Mouse (Mus musculus) adrenal gland, postnatal 10 days (tissue): Measurements from ENCODE around the gene Morn1. TPM values are rescaled to one million over a fixed set of nuclear protein-coding genes. Genes with fewer than 3 reads are reported as not detected.

Experiments used
- DNase-seq: peaks from one replicate; pipeline ENCODE4 v3.0.0; 2021; ENCODE audit warnings: mixed read lengths
- total RNA-seq, 2 experiments: library from RNA; stranded (reverse); gene quantifications; 2 replicates each; pipeline ENCODE4 v1.2.3; 2021

The Morn1 gene
- total RNA-seq, 2 experiments from 2014 or later = 7.0 to 11.2 TPM

DNA sequence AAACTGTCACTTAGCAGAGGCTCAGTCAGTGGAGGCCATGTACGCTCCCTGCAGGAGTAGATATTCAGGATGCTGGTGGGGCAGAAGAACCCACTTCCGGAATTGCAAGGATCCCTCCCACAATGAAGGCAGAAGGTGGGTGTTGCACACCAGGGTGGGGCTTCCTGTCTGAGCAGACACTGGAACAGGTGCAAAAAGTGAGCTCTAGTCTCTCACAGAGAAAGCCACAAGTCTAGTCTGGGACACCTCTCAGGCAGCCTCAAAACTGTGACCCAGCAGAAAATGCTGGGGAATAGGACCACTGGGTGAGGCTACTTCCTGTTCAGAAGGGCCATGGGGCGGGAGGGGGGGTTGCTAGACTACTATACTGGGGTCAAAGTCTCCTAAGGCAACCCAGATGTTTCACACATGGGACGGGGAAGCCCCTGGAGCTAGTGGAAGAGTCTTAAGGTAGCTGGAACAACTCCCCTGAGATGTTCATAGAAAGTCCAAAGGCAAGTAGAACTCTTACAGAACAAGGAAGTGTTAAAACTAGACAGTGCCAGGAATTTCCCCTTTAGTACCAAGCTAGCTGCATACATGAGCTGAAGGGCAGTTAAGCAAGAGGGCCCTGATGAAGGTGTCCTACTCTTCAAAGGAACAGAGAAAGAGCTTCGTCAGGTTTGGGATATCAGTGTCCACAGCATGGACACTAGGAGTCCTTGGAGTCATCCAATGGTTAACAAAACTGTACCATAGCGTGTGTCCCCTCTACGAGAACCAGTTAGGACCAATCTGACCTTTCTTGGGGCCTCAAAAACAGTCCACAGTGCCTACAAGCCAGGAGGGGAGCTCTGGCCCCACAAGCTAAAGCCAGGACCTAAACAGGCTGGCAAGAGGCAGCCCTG, 76.3 kb downstream of the Morn1 start:
- DNase-seq = no peak

GRCm38 (mm10) chr4:155163320-155163651, 76.9 kb downstream of the Morn1 start:
- no peak for DNase-seq

DNA sequence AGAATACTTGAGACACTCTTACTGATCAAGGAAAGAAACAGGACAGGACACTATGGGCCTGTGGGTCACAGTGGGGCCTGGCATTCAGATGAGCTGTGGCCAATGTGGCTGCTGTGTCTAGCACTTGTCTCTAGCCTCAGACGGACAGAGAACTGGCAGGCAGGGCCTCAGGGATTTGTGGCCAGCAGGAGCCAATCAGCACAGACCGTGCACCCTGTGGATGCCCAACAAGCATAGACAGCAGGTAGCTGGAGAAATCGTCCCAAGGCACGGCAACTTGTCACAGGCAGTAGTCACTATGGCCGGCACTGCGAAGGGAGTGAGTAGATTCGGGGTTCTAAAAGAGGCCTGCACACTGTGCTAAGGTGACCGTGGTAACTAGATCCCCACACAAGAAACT, 77.3 kb downstream of the Morn1 start:
- DNase-seq = no peak

- DNase-seq = peak; percentile 75
Observed at GRCm38 (mm10) chr4:155164550-155164949, 78.2 kb downstream of the Morn1 start.

GRCm38 (mm10) chr4:155165861-155166260, 79.5 kb downstream of the Morn1 start:
- no peak for DNase-seq

DNA sequence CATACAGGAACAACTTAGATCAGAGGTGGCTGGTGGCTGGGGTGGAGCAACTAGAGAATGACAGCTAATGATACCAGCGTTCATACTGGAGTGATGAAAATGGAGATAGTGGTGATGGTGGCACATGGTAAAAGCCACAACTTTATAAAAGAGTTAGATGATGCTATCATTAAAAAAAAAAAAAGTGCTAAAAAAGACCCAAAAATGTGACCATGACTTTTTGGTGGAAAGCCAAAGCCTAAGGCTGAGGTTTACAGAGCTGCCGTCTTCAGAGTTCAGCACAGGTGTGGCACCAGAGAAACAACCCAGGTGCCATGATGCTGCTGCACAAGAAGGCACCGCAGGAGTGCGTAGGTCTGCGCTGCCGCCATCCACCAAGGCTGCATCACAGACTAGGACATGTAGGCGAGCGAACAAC, 82.5 kb downstream of the Morn1 start:
- DNase-seq = no peak

GRCm38 (mm10) chr4:155170614-155171212, 84.3 kb downstream of the Morn1 start:
- no peak for DNase-seq

DNA sequence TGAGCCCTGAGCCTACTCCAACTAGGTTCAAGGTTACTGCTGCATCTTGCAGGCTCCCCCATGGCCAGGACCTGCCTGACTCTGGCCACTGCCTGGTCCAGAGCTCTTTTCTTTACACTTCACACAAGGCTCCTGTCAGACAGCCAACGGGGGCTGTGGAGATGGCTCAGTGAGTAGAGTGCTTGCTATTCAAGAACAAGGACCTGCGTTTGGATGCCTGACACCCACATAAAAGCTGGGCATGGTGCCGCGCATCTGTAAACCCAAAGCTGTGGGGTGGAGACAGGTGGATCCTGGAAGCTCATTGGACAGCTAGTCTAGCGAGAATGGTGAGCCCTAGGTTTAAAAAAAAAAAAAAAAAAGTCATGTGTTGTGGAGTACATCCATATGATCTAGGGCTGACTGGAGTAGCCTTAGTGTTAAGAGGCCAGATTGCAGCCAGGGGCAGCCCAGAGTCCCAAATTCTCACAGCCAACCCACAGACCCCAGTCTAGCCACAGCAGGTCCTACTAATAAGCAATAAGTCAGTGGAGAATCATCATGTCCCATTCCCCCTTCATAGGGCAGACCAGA, 85.7 kb downstream of the Morn1 start:
- DNase-seq = no peak

DNA sequence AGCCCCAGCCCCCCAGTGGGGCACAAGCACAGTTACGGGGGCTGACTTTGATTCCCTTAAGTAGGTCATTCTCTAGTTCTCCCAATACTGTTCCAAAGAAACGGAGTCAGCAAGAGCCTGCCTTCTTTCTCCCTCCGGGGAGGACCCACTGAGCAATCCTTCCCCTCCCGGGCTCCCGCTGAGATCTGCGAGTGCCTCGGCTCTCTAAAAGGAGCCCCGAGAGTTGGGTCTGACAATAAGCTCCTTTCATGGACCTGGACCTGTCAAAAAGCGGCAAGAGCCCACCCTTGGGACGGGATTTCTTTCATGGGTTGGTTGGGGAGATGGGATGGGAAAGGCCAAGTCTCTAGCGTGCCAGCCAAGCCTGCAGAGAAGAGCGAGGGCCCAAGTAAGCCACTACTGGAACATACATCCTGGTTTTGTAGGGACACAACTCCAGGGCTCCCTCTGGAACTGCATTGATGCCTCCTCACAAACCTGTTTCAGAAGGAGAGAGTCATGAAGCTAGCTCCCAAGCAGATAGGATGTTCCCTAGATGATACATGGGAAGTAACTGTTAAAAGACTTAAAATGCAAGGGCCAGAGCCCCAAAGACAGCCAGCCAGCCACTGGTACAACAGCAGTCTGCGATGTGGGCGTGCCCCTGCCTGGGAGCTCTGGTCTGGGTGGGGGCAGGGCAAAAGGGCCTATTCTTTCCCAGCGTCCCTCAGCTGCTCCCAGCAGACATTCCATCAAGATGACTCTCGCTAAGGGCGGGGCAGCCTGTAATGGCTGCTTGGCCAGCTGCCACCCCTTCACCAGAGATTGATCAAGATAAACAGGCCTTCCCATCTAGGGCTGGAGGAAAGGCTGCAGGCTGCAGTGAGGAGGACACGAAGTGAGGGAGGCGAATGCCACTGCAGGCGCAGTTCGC, 86.8 kb downstream of the Morn1 start:
- DNase-seq = peak; percentile 95

DNA sequence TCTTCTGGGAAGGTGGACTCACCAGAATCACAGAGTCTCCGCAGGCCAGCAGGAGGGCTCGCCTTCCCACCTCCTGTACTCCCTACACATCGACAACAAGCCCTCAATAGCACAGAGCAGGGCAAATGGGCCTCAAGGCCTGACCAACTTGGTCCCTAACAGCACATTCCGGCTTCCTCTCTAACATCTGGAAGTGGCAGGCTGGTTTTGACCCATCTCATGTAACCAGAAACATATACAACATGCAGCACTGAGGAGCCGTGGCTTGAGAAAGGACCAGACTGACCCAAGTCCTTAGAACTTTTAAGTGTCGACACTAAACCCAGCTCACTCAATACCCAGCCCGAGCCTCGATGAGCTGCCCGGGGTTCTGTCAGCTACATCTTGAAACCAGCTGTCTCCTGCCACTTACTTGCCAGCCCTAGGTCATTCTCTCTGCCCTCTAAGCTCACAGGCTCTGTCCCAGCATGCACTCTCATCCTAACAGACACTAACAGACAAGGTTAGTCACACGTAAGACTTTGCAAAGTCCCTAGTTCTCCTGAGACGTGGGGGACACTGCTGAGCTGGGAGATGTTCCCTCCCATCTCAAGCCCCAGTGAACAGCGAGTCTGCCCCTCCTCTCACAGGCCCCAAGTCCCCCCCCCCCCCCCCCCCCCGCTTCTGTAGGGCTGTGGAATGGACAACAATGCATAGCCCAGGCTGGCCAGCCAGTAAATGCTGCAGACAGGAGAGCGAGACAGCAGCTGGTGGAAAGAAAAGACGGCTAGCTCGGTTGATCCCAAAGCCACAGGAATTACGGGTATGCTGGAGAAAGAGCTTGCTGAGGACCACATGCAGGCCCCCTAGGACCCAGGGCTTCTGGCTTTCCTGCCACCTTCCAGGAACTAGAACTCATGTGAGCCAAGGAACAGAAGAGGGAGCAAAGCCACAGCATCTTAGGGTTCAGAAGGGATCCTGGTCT, 87.7 kb downstream of the Morn1 start:
- DNase-seq = no peak

GRCm38 (mm10) chr4:155176210-155176609, 89.8 kb downstream of the Morn1 start:
- no peak for DNase-seq

- DNase-seq = peak; percentile 64
Observed at GRCm38 (mm10) chr4:155178274-155178673, 91.9 kb downstream of the Morn1 start.

GRCm38 (mm10) chr4:155178981-155179512, 92.7 kb downstream of the Morn1 start:
- peak; percentile 44 for DNase-seq

GRCm38 (mm10) chr4:155183201-155183600, 96.8 kb downstream of the Morn1 start:
- no peak for DNase-seq

DNA sequence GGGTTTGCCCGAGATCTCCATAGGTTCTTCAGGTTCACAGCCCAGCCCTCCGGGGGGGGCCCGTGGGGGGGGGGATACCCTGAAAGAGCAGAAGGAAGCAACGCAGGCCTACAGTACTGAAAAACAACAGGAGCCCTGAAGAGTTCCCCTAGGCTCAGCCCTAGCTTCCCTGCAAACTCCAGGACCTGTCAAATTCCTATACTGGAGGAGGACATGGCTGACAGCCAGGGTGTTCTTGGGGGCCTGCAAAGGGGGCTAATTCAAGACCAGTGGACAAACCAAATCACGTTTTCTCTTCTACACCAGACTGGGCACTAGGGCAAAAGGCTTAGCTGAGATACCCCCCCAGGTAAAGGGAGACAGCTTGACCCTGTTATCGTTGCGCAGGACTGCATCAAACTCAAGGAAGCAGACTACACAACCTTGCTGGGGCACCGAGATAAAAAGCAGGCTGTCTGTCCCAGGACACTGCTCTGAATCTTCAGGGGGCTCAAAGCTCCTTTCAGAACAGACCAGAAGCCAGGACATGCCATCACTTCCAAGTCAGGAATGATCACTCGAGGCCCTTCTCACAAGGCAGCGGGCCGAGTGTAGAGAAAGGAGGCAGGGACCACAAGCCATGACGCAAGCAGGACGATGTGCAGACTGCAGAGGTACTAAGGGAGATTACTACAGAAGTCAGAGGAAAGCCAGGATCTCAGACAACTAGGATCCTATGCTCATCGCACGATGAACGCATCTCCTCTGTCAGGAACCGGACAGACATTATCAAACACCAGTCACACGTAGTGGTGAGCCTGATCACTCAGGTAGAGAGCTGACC, 98.1 kb downstream of the Morn1 start:
- no peak for DNase-seq

DNA sequence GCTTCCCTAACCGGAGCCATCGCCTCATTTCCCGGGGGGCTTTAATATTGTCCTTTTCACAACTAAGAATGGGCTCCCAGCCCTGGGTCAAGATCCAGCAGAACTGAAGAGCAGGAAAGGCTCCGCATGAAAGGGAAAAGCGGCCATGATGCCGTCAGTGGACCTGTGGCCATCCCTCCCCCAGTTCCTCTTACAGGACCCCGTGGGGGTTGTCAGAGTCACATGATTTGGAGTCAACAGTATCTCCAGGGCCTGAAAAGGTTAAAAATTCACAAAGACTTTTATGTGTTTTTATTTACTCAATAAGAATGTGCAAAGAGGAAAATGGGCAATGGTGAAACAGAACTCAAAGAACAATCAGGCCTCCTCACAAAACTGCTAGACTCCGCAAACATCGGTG, 99.5 kb downstream of the Morn1 start:
- DNase-seq = no peak

- DNase-seq = peak; percentile 35
Observed at GRCm38 (mm10) chr4:155187192-155187674, 100.9 kb downstream of the Morn1 start.

- no peak for DNase-seq
Observed at GRCm38 (mm10) chr4:155188341-155188740, 102.0 kb downstream of the Morn1 start.

- DNase-seq = no peak
Observed at GRCm38 (mm10) chr4:155188803-155189202, 102.4 kb downstream of the Morn1 start.

GRCm38 (mm10) chr4:155189711-155190139, 103.3 kb downstream of the Morn1 start:
- peak; percentile 56 for DNase-seq
